Comparison of ENCODE assay signal across 33 mouse cellular contexts in the genomic region with DNA sequence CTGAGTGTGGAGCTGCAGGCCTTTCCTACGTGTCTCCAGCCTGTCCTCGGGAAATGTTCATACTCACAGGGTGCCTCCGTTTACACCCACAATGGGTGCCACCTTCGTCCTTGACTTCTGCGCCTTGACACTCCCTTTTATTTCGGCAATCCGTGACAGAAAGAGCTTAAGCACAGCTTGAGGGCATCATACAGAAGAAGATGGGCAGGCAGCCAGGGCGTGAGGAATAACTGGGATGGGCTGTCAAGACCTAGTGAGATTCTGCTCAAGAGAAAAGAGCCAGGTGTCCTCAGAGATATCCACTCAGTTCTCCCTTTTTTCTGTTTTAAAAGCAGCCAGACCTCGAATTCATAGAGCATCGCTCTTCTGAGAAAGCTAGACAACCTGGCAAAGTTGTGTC. TPM values are rescaled to one million over a fixed set of nuclear protein-coding genes. Genes with fewer than 3 reads are reported as not detected.
DNase-seq lines count a peak whose midpoint lies in the region; ATAC-seq and TF ChIP-seq lines count a peak whose summit lies in the region.
"Had no signal": no experiment of that assay in that cellular context is flagged by ENCODE, and none has a peak within 500 bp of the region (broad histone marks: within the 10 kb centered on the region; RNA-seq: fewer than 3 reads in every experiment).

No protein-coding gene starts in this region.

- no peak for TF ChIP-seq CTCF in midbrain, postnatal 0 days (IDR thresholded peaks at IDR 0.05)

- DNase-seq in cerebellum, postnatal 10 days, result peak; percentile 61 to 62
- DNase-seq in cerebellum, adult 11 months, result no peak
- peak; percentile 25 for DNase-seq in heart, adult 11 months
- no peak for DNase-seq in heart, adult 9 months (ENCODE audit: low spot score in 2 of 2)
- peak; percentile 26 for DNase-seq in midbrain, embryonic 11.5 days (ENCODE audit: low spot score, missing footprints)
- DNase-seq in midbrain, postnatal 0 days (ENCODE audit: low spot score), result no peak
- DNase-seq in fat pad, adult 2 months (ENCODE audit: extremely low read depth, low read depth, low spot score), result peak; percentile 11
- DNase-seq: adrenal gland, postnatal 10 days; cerebellum, adult 11-12 months; cerebellum, adult 9-11 months; gastrocnemius, postnatal 14 days; heart, postnatal 36 days; kidney, adult 18-20 months; kidney, postnatal 25 days; lung, postnatal 4 days; right cerebral cortex, postnatal 25 days; thymus, adult 2 months had no signal

- H3K4me1 ChIP-seq in midbrain, embryonic 11.5 days (ENCODE audit: control insufficient read depth, insufficient read depth, low read length), result no peaks in the 10 kb centered on the region
- peaks cover 6% of the 10 kb centered on the region; the same call in 1 of the 2 replicates for H3K4me1 ChIP-seq in midbrain, postnatal 0 days (ENCODE audit: insufficient read depth, low read length)
- H3K4me1 ChIP-seq: embryonic facial prominence, embryonic 15.5 days; hindbrain, embryonic 12.5 days; kidney, embryonic 15.5 days; megakaryocyte, embryonic 14.5 days; stomach, embryonic 15.5 days had no signal

- no peaks in the 10 kb centered on the region for H3K36me3 ChIP-seq in midbrain, embryonic 11.5 days (ENCODE audit: control insufficient read depth, insufficient read depth, low read length)
- no peaks in the 10 kb centered on the region for H3K36me3 ChIP-seq in midbrain, postnatal 0 days (ENCODE audit: insufficient read depth, low read length)
- H3K36me3 ChIP-seq: embryonic facial prominence, embryonic 15.5 days; hindbrain, embryonic 12.5 days; kidney, embryonic 15.5 days; limb, embryonic 13.5 days; midbrain, embryonic 13.5 days; stomach, embryonic 15.5 days had no signal

- H3K9me3 ChIP-seq in midbrain, embryonic 11.5 days (ENCODE audit: control insufficient read depth, low read length), result no peaks in the 10 kb centered on the region
- H3K9me3 ChIP-seq in midbrain, postnatal 0 days (ENCODE audit: low read length), result no peaks in the 10 kb centered on the region
- H3K9me3 ChIP-seq: embryonic facial prominence, embryonic 15.5 days; hindbrain, embryonic 12.5 days; kidney, embryonic 15.5 days; limb, embryonic 13.5 days; megakaryocyte, embryonic 14.5 days; midbrain, embryonic 13.5 days; stomach, embryonic 15.5 days had no signal

- H3K9ac ChIP-seq in midbrain, embryonic 11.5 days (ENCODE audit: low read length), result no peak overlapping the region
- H3K9ac ChIP-seq in midbrain, postnatal 0 days (replicated peaks; ENCODE audit: low read length, poor library complexity, severe bottlenecking), result no peak overlapping the region
- H3K9ac ChIP-seq: embryonic facial prominence, embryonic 15.5 days; hindbrain, embryonic 12.5 days; kidney, embryonic 15.5 days; limb, embryonic 13.5 days; midbrain, embryonic 13.5 days; stomach, embryonic 15.5 days had no signal

- no peak overlapping the region for H3K27ac ChIP-seq in midbrain, embryonic 11.5 days (ENCODE audit: low read depth, low read length)
- H3K27ac ChIP-seq in midbrain, postnatal 0 days (ENCODE audit: low read depth, low read length), result no peak overlapping the region
- H3K27ac ChIP-seq: embryonic facial prominence, embryonic 15.5 days; hindbrain, embryonic 12.5 days; kidney, embryonic 15.5 days; limb, embryonic 13.5 days; midbrain, embryonic 13.5 days; stomach, embryonic 15.5 days had no signal

- H3K27me3 ChIP-seq in midbrain, embryonic 11.5 days (ENCODE audit: control insufficient read depth, insufficient read depth, low read length), result no peaks in the 10 kb centered on the region
- H3K27me3 ChIP-seq in midbrain, postnatal 0 days (ENCODE audit: insufficient read depth, low read length), result no peaks in the 10 kb centered on the region
- H3K27me3 ChIP-seq: CH12.LX; embryonic facial prominence, embryonic 15.5 days; hindbrain, embryonic 12.5 days; kidney, embryonic 15.5 days; limb, embryonic 13.5 days; midbrain, embryonic 13.5 days; stomach, embryonic 15.5 days had no signal

- H3K4me2 ChIP-seq in midbrain, embryonic 11.5 days, result no peak overlapping the region
- H3K4me2 ChIP-seq in midbrain, postnatal 0 days (ENCODE audit: low read depth, low read length, poor library complexity, severe bottlenecking), result no peak overlapping the region
- H3K4me2 ChIP-seq: embryonic facial prominence, embryonic 15.5 days; heart, embryonic 11.5 days; hindbrain, embryonic 12.5 days; kidney, embryonic 15.5 days; limb, embryonic 13.5 days; liver, embryonic 11.5 days; midbrain, embryonic 13.5 days; stomach, embryonic 15.5 days had no signal

- ATAC-seq in midbrain, embryonic 11.5 days (ENCODE audit: low FRiP score), result no peak
- no peak for ATAC-seq in midbrain, postnatal 0 days (ENCODE audit: low FRiP score)
- ATAC-seq: midbrain, embryonic 13.5 days had no signal

- 90% methylated on average over 10 of the region's 10 CpGs for WGBS in midbrain, embryonic 11.5 days
- 58% methylated on average over 10 of the region's 10 CpGs for WGBS in midbrain, postnatal 0 days

- no peak overlapping the region for H3K4me3 ChIP-seq in midbrain, embryonic 11.5 days (ENCODE audit: low read depth, low read length)
- no peak overlapping the region for H3K4me3 ChIP-seq in midbrain, postnatal 0 days (ENCODE audit: low read depth, low read length)
- H3K4me3 ChIP-seq: embryonic facial prominence, embryonic 15.5 days; hindbrain, embryonic 12.5 days; kidney, embryonic 15.5 days; limb, embryonic 13.5 days; megakaryocyte, embryonic 14.5 days; midbrain, embryonic 13.5 days; stomach, embryonic 15.5 days had no signal

RNA-seq across cellular contexts. Expression of gene Siah3, which starts 21.2 kb away (rescaled TPM):
- polyA plus RNA-seq in midbrain, embryonic 11.5 days (2014; fragmentation: Nextera tagmentation; extraction: Ambion mirVana), result 1.1 and 1.4 TPM in 2 replicates
- 6.8 and 9.2 TPM in 2 replicates for total RNA-seq in midbrain, postnatal 0 days (2014; rRNA removed)
- polyA plus RNA-seq in midbrain, postnatal 0 days (2015; fragmentation: Nextera tagmentation; extraction: Ambion mirVana), result 2.5 and 3.1 TPM in 2 replicates
- total RNA-seq: CH12.LX; ES-E14; granulocyte monocyte progenitor cell, adult 5-6 weeks; heart, postnatal 36 days; monocyte, adult 5-6 weeks had no signal
- polyA plus RNA-seq: C2C12; heart, embryonic 16.5 days; lung, embryonic 16.5 days had no signal

Comparison
In these comparisons a context has a peak if more than half of its experiments do, and no peak if none do; other contexts are left out.
1. DNase-seq: peak in cerebellum, postnatal 10 days (2 of 2), heart, adult 11 months (single experiment), midbrain, embryonic 11.5 days (single experiment) and fat pad, adult 2 months (single experiment); none in cerebellum, adult 11 months (single experiment), heart, adult 9 months (0 of 2) and midbrain, postnatal 0 days (single experiment).